Mouse (Mus musculus) cortical plate, adult 2 months (tissue): ENCODE results near the gene Pdgfd.

Experiments
- CTCF ChIP-seq: fragments of 200-500 bp; IDR thresholded peaks from 2 replicates; pipeline ENCODE4 v1.5.1; 2011; ENCODE audit warnings: mild to moderate bottlenecking, control low read depth, low read length; ENCODE audit not compliant: insufficient read depth; ENCODE audit errors: extremely low read depth
- POLR2A ChIP-seq: fragments of 200-500 bp; IDR thresholded peaks from 2 replicates; pipeline ENCODE4 v1.6.1; 2011; ENCODE audit warnings: mild to moderate bottlenecking, low read length, control low read depth; ENCODE audit not compliant: insufficient read depth; ENCODE audit errors: extremely low read depth

GRCm38 (mm10) chr9:6317114-6317513 is 148.7 kb downstream of the Pdgfd start:
- TF ChIP-seq POLR2A (no peak), CTCF (no peak)
